Mouse (Mus musculus) kidney, postnatal 10 days (tissue): ENCODE results near the gene Ksr1.

Experiments
- DNase-seq: peaks from one replicate; pipeline ENCODE4 v3.0.0; 2021; ENCODE audit warnings: mixed read lengths

Gene Ksr1

GRCm38 (mm10) chr11:79063616-79064015 lies 82.6 kb downstream of the Ksr1 start:
- DNase-seq = no peak

GRCm38 (mm10) chr11:79062897-79063296 lies 83.3 kb downstream of the Ksr1 start:
- no peak for DNase-seq

GRCm38 (mm10) chr11:79061839-79062238 lies 84.4 kb downstream of the Ksr1 start:
- DNase-seq = no peak

GRCm38 (mm10) chr11:79059850-79060249 lies 86.4 kb downstream of the Ksr1 start:
- no peak for DNase-seq

- DNase-seq = no peak
These were observed 87.1 kb downstream of the Ksr1 start for GRCm38 (mm10) chr11:79059062-79059461.

GRCm38 (mm10) chr11:79058610-79059009 lies 87.6 kb downstream of the Ksr1 start:
- DNase-seq = no peak

- DNase-seq = no peak
These were observed 88.4 kb downstream of the Ksr1 start for GRCm38 (mm10) chr11:79057809-79058208.

- DNase-seq = peak; percentile 43
These were observed 89.3 kb downstream of the Ksr1 start for GRCm38 (mm10) chr11:79056891-79057290.

- peak; percentile 55 for DNase-seq
These were observed 90.2 kb downstream of the Ksr1 start for GRCm38 (mm10) chr11:79056027-79056426.

GRCm38 (mm10) chr11:79055161-79055560 lies 91.0 kb downstream of the Ksr1 start:
- no peak for DNase-seq

- no peak for DNase-seq
These were observed 91.8 kb downstream of the Ksr1 start for GRCm38 (mm10) chr11:79054161-79055152.

- no peak for DNase-seq
These were observed 92.8 kb downstream of the Ksr1 start for GRCm38 (mm10) chr11:79053437-79053836.

GRCm38 (mm10) chr11:79052769-79053168 lies 93.4 kb downstream of the Ksr1 start:
- DNase-seq = no peak

GRCm38 (mm10) chr11:79051522-79051921 lies 94.7 kb downstream of the Ksr1 start:
- DNase-seq = no peak

GRCm38 (mm10) chr11:79050781-79051507 lies 95.3 kb downstream of the Ksr1 start:
- DNase-seq = no peak

GRCm38 (mm10) chr11:79048906-79049305 lies 97.3 kb downstream of the Ksr1 start:
- no peak for DNase-seq

- DNase-seq = peak; percentile 61
These were observed 99.0 kb downstream of the Ksr1 start for GRCm38 (mm10) chr11:79047180-79047727.

GRCm38 (mm10) chr11:79046561-79047155 lies 99.5 kb downstream of the Ksr1 start:
- peak; percentile 34 for DNase-seq

GRCm38 (mm10) chr11:79045231-79045630 lies 101.0 kb downstream of the Ksr1 start:
- no peak for DNase-seq

GRCm38 (mm10) chr11:79044798-79045197 lies 101.4 kb downstream of the Ksr1 start:
- DNase-seq = no peak

- DNase-seq = no peak
These were observed 104.2 kb downstream of the Ksr1 start for GRCm38 (mm10) chr11:79041908-79042430.

- DNase-seq = peak; percentile 51
These were observed 106.7 kb downstream of the Ksr1 start for GRCm38 (mm10) chr11:79039488-79039887.

GRCm38 (mm10) chr11:79037555-79037954 lies 108.7 kb downstream of the Ksr1 start:
- DNase-seq = no peak
